Comparison of ENCODE assay signal across 10 mouse cellular contexts in genomic region chr15:79934776-79935175, GRCm38 (mm10). TPM values are rescaled to one million over a fixed set of nuclear protein-coding genes. Genes with fewer than 3 reads are reported as not detected.
A peak's percentile ranks its signal among the peaks of the same experiment; 100 is the strongest.
DNase-seq lines count a peak whose midpoint lies in the region; ATAC-seq and TF ChIP-seq lines count a peak whose summit lies in the region.
"Had no signal": no experiment of that assay in that cellular context is flagged by ENCODE, and none has a peak within 500 bp of the region (broad histone marks: within the 10 kb centered on the region; RNA-seq: fewer than 3 reads in every experiment).

No protein-coding gene starts in this region.

- ATAC-seq in embryonic facial prominence, embryonic 15.5 days (ENCODE audit: insufficient number of reproducible peaks, low FRiP score, low TSS enrichment, low read depth) = no peak
- no peak for ATAC-seq in limb, embryonic 13.5 days (ENCODE audit: low FRiP score, low read depth)
- no peak for ATAC-seq in frontal cortex, adult (ENCODE audit: low TSS enrichment)

- DNase-seq in embryo, embryonic 10 days (ENCODE audit: low spot score) = peak; percentile 23
- no peak for DNase-seq in embryo, embryonic 9.5 days (ENCODE audit: extremely low spot score)
- no peak for DNase-seq in cerebellum, adult 11-12 months
- DNase-seq in adrenal gland, postnatal 10 days = no peak
- DNase-seq: liver, embryonic 13.5 days had no signal

- peak overlapping the region; percentile 87 for H3K4me3 ChIP-seq in E14TG2a.4 (replicated peaks; ENCODE audit: low read length)
- H3K4me3 ChIP-seq in embryonic facial prominence, embryonic 15.5 days (replicated peaks) = no peak overlapping the region
- no peak overlapping the region for H3K4me3 ChIP-seq in limb, embryonic 13.5 days
- H3K4me3 ChIP-seq: heart, embryonic 10.5 days had no signal

- WGBS in embryonic facial prominence, embryonic 15.5 days = 1% methylated on average over 10 of the region's 10 CpGs
- WGBS in limb, embryonic 13.5 days = 3% methylated on average over 10 of the region's 10 CpGs

- TF ChIP-seq CTCF in E14TG2a.4 (conservative IDR thresholded peaks at IDR 0.05; ENCODE audit: low read length) = no peak

- H3K9ac ChIP-seq in embryonic facial prominence, embryonic 15.5 days = no peak overlapping the region
- no peak overlapping the region for H3K9ac ChIP-seq in limb, embryonic 13.5 days
- H3K9ac ChIP-seq: liver, embryonic 13.5 days had no signal

- no peaks in the 10 kb centered on the region for H3K27me3 ChIP-seq in E14TG2a.4 (ENCODE audit: insufficient read depth, low read length)
- peaks cover 31% of the 10 kb centered on the region for H3K27me3 ChIP-seq in embryonic facial prominence, embryonic 15.5 days
- H3K27me3 ChIP-seq in limb, embryonic 13.5 days = peaks cover 43% of the 10 kb centered on the region

- 0 out of 2 replicates have a peak overlapping the region, but pooled peaks have one; percentile 22 for H3K27ac ChIP-seq in embryonic facial prominence, embryonic 15.5 days (replicated peaks)
- H3K27ac ChIP-seq in limb, embryonic 13.5 days = no peak overlapping the region
- H3K27ac ChIP-seq: heart, embryonic 10.5 days; liver, embryonic 13.5 days had no signal

- peak overlapping the region; percentile 91 for H3K4me2 ChIP-seq in embryonic facial prominence, embryonic 15.5 days (replicated peaks)
- peak overlapping the region; percentile 87 for H3K4me2 ChIP-seq in limb, embryonic 13.5 days (replicated peaks)
- H3K4me2 ChIP-seq: liver, embryonic 13.5 days had no signal

- H3K4me1 ChIP-seq in E14TG2a.4 (replicated peaks; ENCODE audit: low read depth, low read length) = peaks cover 45% of the 10 kb centered on the region
- peaks cover 35% of the 10 kb centered on the region for H3K4me1 ChIP-seq in embryonic facial prominence, embryonic 15.5 days
- H3K4me1 ChIP-seq in limb, embryonic 13.5 days = peaks cover 23% of the 10 kb centered on the region

- H3K36me3 ChIP-seq in E14TG2a.4 (ENCODE audit: insufficient read depth, low read length) = peaks cover 20% of the 10 kb centered on the region
- no peaks in the 10 kb centered on the region for H3K36me3 ChIP-seq in embryonic facial prominence, embryonic 15.5 days
- H3K36me3 ChIP-seq in limb, embryonic 13.5 days = no peaks in the 10 kb centered on the region
- H3K36me3 ChIP-seq: heart, embryonic 10.5 days; liver, embryonic 13.5 days had no signal

- H3K9me3 ChIP-seq in E14TG2a.4 (ENCODE audit: low read length) = no peaks in the 10 kb centered on the region
- H3K9me3 ChIP-seq in embryonic facial prominence, embryonic 15.5 days (replicated peaks) = no peaks in the 10 kb centered on the region
- H3K9me3 ChIP-seq in limb, embryonic 13.5 days = no peaks in the 10 kb centered on the region
- H3K9me3 ChIP-seq: heart, embryonic 10.5 days; liver, embryonic 13.5 days had no signal

RNA-seq across cellular contexts. Expression of gene Cbx7, which starts 36.1 kb away (rescaled TPM):
- polyA plus RNA-seq in embryonic facial prominence, embryonic 15.5 days (2015; fragmentation: Nextera tagmentation; extraction: Ambion mirVana) = 3.1 and 4.6 TPM in 2 replicates
- 1.8 and 2.2 TPM in 2 replicates for polyA plus RNA-seq in limb, embryonic 13.5 days (2015; fragmentation: Nextera tagmentation; extraction: Ambion mirVana)
- total RNA-seq in adrenal gland, postnatal 10 days (2021) = 10 to 100 TPM in 1 of 2 experiments, 1 to 10 TPM in 1; 8.1 to 11.1 TPM

RNA-seq across cellular contexts. Expression of gene Apobec3, which starts 43.3 kb away (rescaled TPM):
- 16.7 and 19.2 TPM in 2 replicates for polyA plus RNA-seq in embryonic facial prominence, embryonic 15.5 days (2015; fragmentation: Nextera tagmentation; extraction: Ambion mirVana)
- polyA plus RNA-seq in limb, embryonic 13.5 days (2015; fragmentation: Nextera tagmentation; extraction: Ambion mirVana) = 13.5 and 14.1 TPM in 2 replicates
- 10 to 100 TPM; 16.0 to 30.6 TPM for total RNA-seq in adrenal gland, postnatal 10 days (2021)
